Mouse (Mus musculus): ENCODE data around the gene Ralgapa2. TPM values are rescaled to one million over a fixed set of nuclear protein-coding genes. Genes with fewer than 3 reads are reported as not detected.

The Ralgapa2 gene
- 9.9 TPM for polyA plus RNA-seq (2017; shearing (Covaris generic))

GRCm38 (mm10) chr2:146511911-146512580 lies at the start of gene Ralgapa2:
Gene Ralgapa2, minus strand, starts transcription at chr2:146512344.

GRCm38 (mm10) chr2:146221076-146221928 lies 290.8 kb downstream of the Ralgapa2 start, which contains the start of gene Insm1:
Gene Insm1, plus strand, starts transcription at chr2:146221921.

All from CD4-positive, CD25-positive, alpha-beta regulatory T cell, adult 9 weeks (primary cell).